ENCODE assay signal across 9 mouse cellular contexts in genomic region chr17:35051156-35052086, GRCm38 (mm10). TPM values are rescaled to one million over a fixed set of nuclear protein-coding genes. Genes with fewer than 3 reads are reported as not detected.
A peak's percentile ranks its signal among the peaks of the same experiment; 100 is the strongest.
DNase-seq lines count a peak whose midpoint lies in the region; TF ChIP-seq lines count a peak whose summit lies in the region.
"Had no signal": no experiment of that assay in that cellular context is flagged by ENCODE, and none has a peak within 500 bp of the region (broad histone marks: within the 10 kb centered on the region; RNA-seq: fewer than 3 reads in every experiment).

No protein-coding gene starts in this region.

- intact Hi-C loops in heart, adult 2 months (cut with DNase I): no loop called here

- TF ChIP-seq EP300 in heart, adult 2 months (IDR thresholded peaks at IDR 0.05; ENCODE audit: insufficient read depth, low read depth, low read length): peak; percentile 84

- no peaks in the 10 kb centered on the region for H3K27me3 ChIP-seq in heart, adult 2 months (ENCODE audit: control insufficient read depth, insufficient read depth, low read length)
- H3K27me3 ChIP-seq in kidney, adult 2 months (replicated peaks; ENCODE audit: control insufficient read depth, insufficient read depth, low read length): no peaks in the 10 kb centered on the region

- H3K36me3 ChIP-seq in heart, adult 2 months (ENCODE audit: control insufficient read depth, insufficient read depth, low read length): peaks cover 7% of the 10 kb centered on the region
- H3K36me3 ChIP-seq in kidney, adult 2 months (ENCODE audit: control insufficient read depth, insufficient read depth, low read length): peaks cover 7% of the 10 kb centered on the region; the same call in 1 of the 2 replicates

- no peak for TF ChIP-seq CTCF in heart, adult 2 months (IDR thresholded peaks at IDR 0.05)
- no peak for TF ChIP-seq CTCF in kidney, adult 2 months (conservative IDR thresholded peaks at IDR 0.05; ENCODE audit: insufficient read depth, insufficient read length, low read depth, low read length)

- DNase-seq in 416B (ENCODE audit: low read depth) (peak; percentile 98), ZHBTc4 (ENCODE audit: low read depth, low spot score) (peak; percentile 83)
- DNase-seq in embryo, embryonic 11 days: peak; percentile 87
- DNase-seq in heart, adult 2 months: peak; percentile 82 to 90
- peak; percentile 90 for DNase-seq in kidney, adult 2 months
- peak; percentile 92 for DNase-seq in lung, postnatal 10 days
- peak; percentile 57 for DNase-seq in ovary, postnatal 36 days (ENCODE audit: low spot score)
- no peak for DNase-seq in right cerebral cortex, postnatal 14 days

- no peaks in the 10 kb centered on the region for H3K79me2 ChIP-seq in heart, adult 2 months (replicated peaks; ENCODE audit: control insufficient read depth, insufficient read depth, low read length)

- H3K27ac ChIP-seq in heart, adult 2 months: peak overlapping the region; percentile 95
- H3K27ac ChIP-seq in kidney, adult 2 months (ENCODE audit: insufficient read depth, low read depth, low read length): peak overlapping the region; percentile 90

- peaks cover 18% of the 10 kb centered on the region for H3K4me1 ChIP-seq in heart, adult 2 months (ENCODE audit: control insufficient read depth, insufficient read depth, low read length)
- H3K4me1 ChIP-seq in kidney, adult 2 months (ENCODE audit: control insufficient read depth, insufficient read depth, low read length): peaks cover 15% of the 10 kb centered on the region

- peak overlapping the region; percentile 64 for H3K4me3 ChIP-seq in heart, adult 2 months
- H3K4me3 ChIP-seq in kidney, adult 2 months (ENCODE audit: insufficient read depth, low read depth, low read length): peak overlapping the region; percentile 73

- 8% methylated on average over 21 of the region's 21 CpGs for WGBS in heart, adult 2 months
- WGBS in kidney, adult 2 months: 5% methylated on average over 21 of the region's 21 CpGs

- H3K9ac ChIP-seq in heart, adult 2 months (ENCODE audit: low read depth, low read length): peak overlapping the region; percentile 70

- peak; percentile 84 for TF ChIP-seq POLR2A in heart, adult 2 months (IDR thresholded peaks at IDR 0.05; ENCODE audit: insufficient read depth, low read depth, low read length)
- peak; percentile 26 for TF ChIP-seq POLR2A in kidney, adult 2 months (IDR thresholded peaks at IDR 0.05; ENCODE audit: low read depth, low read length)

RNA-seq across cellular contexts. Expression of gene Clic1, which starts 1.7 kb away (rescaled TPM):
- total RNA-seq in heart, adult 2 months (2021): 10 to 100 TPM; 32.5 to 33.1 TPM
- polyA plus RNA-seq in heart, adult 2 months (2012; rRNA removed): 44.4 and 51.6 TPM in 2 replicates
- polyA plus RNA-seq in kidney, adult 2 months (2012; rRNA removed): 105 and 117 TPM in 2 replicates

RNA-seq across cellular contexts. Expression of gene Msh5, which starts 4.9 kb away (rescaled TPM):
- under 1 TPM; 0.23 to 0.29 TPM for total RNA-seq in heart, adult 2 months (2021)
- polyA plus RNA-seq in heart, adult 2 months (2012; rRNA removed): 1.00 and 1.2 TPM in 2 replicates
- polyA plus RNA-seq in kidney, adult 2 months (2012; rRNA removed): 1.6 and 2.4 TPM in 2 replicates
- total RNA-seq: gastrocnemius, adult 8-10 months had no signal

RNA-seq across cellular contexts. Expression of gene Ddah2, which starts 7.4 kb away (rescaled TPM):
- 10 to 100 TPM; 20.0 to 20.5 TPM for total RNA-seq in heart, adult 2 months (2021)
- polyA plus RNA-seq in heart, adult 2 months (2012; rRNA removed): 31.4 and 40.8 TPM in 2 replicates
- polyA plus RNA-seq in kidney, adult 2 months (2012; rRNA removed): 37.7 and 41.0 TPM in 2 replicates

RNA-seq across cellular contexts. Expression of gene Ly6g6c, which starts 13.8 kb away (rescaled TPM):
- total RNA-seq in heart, adult 2 months (2021): under 1 TPM; 0.34 to 0.55 TPM
- polyA plus RNA-seq in heart, adult 2 months (2012; rRNA removed): 0.23 and 0.64 TPM in 2 replicates
- polyA plus RNA-seq in kidney, adult 2 months (2012; rRNA removed): 0.13 and 0.16 TPM in 2 replicates
- total RNA-seq: gastrocnemius, adult 8-10 months had no signal

RNA-seq across cellular contexts. Expression of gene Mpig6b, which starts 14.6 kb away (rescaled TPM):
- total RNA-seq in heart, adult 2 months (2021): 1 to 10 TPM in 1 of 2 experiments, under 1 TPM in 1; 0.31 to 2.4 TPM
- polyA plus RNA-seq in heart, adult 2 months (2012; rRNA removed): 0.32 and 1.4 TPM in 2 replicates
- polyA plus RNA-seq in kidney, adult 2 months (2012; rRNA removed): 0.46 and 0.66 TPM in 2 replicates
- total RNA-seq: gastrocnemius, adult 8-10 months had no signal
